Mouse (Mus musculus) splenic B cell, adult 2 months (primary cell): Measurements from ENCODE around the gene Zfp644.
A peak's percentile ranks its signal among the peaks of the same experiment; 100 is the strongest.

Experiments used
- DNase-seq: peaks from one replicate; pipeline ENCODE4 v3.0.0-alpha.2; 2011; ENCODE audit warnings: low read depth, low spot score
- H3K27me3 ChIP-seq: 2 replicates; pipeline ENCODE4 v1.6.1; 2012; ENCODE audit warnings: mild to moderate bottlenecking, low read length, moderate library complexity, mixed read lengths; ENCODE audit not compliant: control insufficient read depth, poor library complexity, insufficient read depth, severe bottlenecking
- H3K36me3 ChIP-seq: 2 replicates; pipeline ENCODE4 v1.6.1; 2012; ENCODE audit warnings: mild to moderate bottlenecking, low read length, moderate library complexity, mixed read lengths; ENCODE audit not compliant: control insufficient read depth, poor library complexity, insufficient read depth, severe bottlenecking

Gene Zfp644

DNA sequence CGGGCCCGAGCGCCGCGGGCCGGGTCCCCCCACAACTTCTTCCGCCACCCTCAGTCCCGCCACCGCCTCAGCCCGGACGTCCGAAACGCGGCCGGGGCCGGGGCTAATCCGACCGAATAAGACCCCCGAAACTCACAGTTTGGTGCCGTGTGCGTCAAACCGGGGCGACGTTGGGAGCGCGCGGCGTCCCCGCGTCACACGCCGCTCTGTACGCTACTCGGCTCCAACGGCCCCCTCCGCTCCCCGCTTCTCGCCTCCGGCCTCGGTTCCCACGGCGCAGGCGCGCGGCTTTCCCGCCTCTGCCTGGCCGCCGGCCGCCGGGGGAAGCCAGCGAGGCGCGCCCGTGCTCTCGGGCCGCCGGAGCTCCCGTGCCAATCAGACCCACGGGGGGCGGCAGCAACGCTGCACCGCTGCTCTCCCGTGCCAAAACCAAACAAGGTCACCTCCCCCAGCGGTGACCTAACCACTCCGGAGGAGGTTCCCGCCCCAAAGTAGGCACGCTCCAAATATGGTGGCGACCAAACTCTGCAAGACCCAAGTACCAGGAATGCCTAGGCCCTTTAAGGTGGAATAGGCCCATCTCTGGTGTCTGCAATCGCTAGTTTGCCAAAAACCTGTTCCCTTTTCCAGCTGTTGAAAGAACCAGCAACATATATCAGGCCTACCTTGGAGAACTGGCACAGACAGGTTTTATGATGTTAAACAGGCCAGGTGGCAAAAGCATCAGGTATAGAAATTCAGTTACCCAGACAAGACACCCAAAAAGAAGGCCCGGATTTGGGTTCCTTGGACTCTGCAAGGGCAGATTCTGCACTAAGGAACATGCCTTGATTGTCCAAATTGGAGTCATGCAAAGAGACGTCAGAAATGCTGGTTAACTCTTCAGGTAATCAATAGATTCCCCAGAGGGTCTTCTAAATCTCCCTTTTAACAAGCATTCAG, at the start of gene Zfp644:
Zfp644 (minus strand) TSS at position 892 of the 942 bp plus-strand sequence.
- DNase-seq, result peak; percentile 85
- H3K36me3 ChIP-seq, result 0 out of 2 replicates have a peak, but pooled peaks cover 2% of the 10 kb centered on the region
- no peaks in the 10 kb centered on the region for H3K27me3 ChIP-seq

DNA sequence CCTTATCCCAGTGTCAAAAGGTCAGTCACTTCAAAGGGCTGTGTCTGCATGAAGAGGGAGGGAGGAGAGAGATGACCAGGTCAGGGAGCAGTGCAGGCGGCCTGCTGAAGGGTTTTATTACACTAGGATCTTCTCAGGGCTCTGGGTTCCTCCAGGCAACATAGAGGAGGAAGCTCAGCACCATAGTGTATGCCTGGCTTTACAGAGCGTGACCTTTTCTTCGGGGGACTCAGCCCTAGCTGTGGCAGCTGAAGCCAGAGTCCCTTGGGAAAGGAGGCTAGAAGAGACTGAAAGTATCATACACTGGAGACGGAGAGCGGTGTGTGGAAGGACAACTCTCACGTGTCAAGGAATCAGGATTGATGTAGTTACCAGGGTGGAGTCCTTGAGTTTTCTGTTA, 42.6 kb upstream of the Zfp644 start:
- DNase-seq, result peak; percentile 3
- H3K27me3 ChIP-seq, result no peaks in the 10 kb centered on the region
- H3K36me3 ChIP-seq, result no peaks in the 10 kb centered on the region

- no peaks in the 10 kb centered on the region for H3K27me3 ChIP-seq
- DNase-seq, result no peak
- no peaks in the 10 kb centered on the region for H3K36me3 ChIP-seq
Measured at GRCm38 (mm10) chr5:106723487-106723886, 26.4 kb upstream of the Zfp644 start.

- Histone ChIP-seq H3K36me3 (no peaks in the 10 kb centered on the region), H3K27me3 (no peaks in the 10 kb centered on the region)
- no peak for DNase-seq
Measured at GRCm38 (mm10) chr5:106722771-106723170, 25.7 kb upstream of the Zfp644 start.

- Histone ChIP-seq H3K27me3 (no peaks in the 10 kb centered on the region), H3K36me3 (no peaks in the 10 kb centered on the region)
- no peak for DNase-seq
Measured at GRCm38 (mm10) chr5:106711870-106712277, 14.8 kb upstream of the Zfp644 start.

GRCm38 (mm10) chr5:106711220-106711726, 14.2 kb upstream of the Zfp644 start:
- DNase-seq, result no peak
- no peaks in the 10 kb centered on the region for H3K36me3 ChIP-seq
- no peaks in the 10 kb centered on the region for H3K27me3 ChIP-seq

DNA sequence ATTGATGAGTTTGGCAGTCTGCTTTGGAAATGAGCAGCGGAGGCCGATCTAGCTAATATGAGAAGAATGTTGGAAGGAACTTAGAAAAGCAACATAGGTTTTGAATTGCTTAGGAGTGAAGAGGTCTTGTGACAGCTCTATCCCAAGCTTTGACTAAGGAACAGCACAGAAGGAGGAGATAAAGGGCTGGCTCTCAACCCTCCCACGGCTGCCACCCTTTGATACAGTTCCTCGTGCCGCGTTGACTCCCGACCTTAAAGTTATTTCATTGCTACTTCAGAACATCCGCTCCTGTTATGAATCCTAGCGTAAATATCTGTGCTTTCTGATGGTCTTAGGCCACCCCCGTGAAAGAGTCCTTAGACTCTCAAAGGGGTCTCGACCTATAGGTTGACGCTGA, 13.5 kb upstream of the Zfp644 start:
- no peaks in the 10 kb centered on the region for H3K27me3 ChIP-seq
- no peak for DNase-seq
- no peaks in the 10 kb centered on the region for H3K36me3 ChIP-seq

GRCm38 (mm10) chr5:106710085-106710409, 13.0 kb upstream of the Zfp644 start:
- no peak for DNase-seq
- Histone ChIP-seq H3K27me3 (no peaks in the 10 kb centered on the region), H3K36me3 (no peaks in the 10 kb centered on the region)

DNA sequence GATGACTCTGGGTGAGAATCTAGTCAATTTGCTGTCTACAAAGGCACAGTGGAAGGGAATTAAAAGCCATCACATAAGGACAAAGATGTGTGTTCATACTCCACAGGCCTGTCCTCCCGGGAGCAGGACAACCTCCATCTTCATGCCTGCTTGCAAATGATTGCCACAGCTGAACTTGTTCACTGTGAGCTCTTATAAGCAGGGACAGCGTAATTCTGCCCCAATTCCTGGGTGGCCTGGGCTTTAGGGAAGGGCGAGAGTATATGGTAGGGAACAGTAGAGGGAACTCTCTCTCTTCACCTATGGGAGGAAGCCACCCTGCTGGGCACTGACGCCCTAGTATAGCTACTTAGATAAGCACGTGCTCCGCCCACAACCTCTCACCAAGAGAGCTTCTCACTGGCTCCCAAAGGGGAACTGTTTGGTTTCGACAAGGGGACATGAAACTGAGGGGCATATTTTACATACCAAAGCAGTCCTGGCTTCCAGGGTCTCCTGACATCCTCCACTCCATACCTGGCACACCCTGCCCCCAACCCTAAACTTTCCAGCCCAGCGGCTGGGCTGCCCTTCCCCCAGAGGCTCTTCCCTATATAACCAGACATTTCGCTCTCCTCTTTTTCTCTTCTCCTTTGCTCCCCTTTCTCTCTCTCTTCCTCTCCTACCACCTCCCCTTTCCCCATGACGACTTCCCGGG, 12.4 kb upstream of the Zfp644 start:
- peak; percentile 78 for DNase-seq
- Histone ChIP-seq H3K27me3 (no peaks in the 10 kb centered on the region), H3K36me3 (no peaks in the 10 kb centered on the region)

- no peaks in the 10 kb centered on the region for H3K36me3 ChIP-seq
- DNase-seq, result no peak
- no peaks in the 10 kb centered on the region for H3K27me3 ChIP-seq
Measured at GRCm38 (mm10) chr5:106706363-106706762, 9.3 kb upstream of the Zfp644 start.

DNA sequence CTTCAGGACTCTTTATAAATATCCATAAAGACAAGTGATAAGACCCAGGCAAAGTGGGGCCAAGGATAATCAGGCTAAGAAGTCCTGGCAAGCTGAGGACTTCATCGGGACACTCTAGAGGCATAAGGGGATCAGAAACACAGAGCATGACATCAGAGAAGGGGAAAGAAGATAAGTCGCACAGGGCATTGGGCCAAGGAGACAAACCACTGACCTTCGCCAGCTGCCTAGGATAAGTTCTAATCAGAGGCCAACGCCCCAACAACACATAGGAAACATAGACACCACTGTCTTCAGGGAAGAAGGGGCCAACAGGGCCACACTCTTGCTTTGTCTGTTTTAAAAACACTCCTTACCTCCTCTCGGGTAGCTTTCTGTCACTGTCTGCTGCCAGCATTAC, 8.1 kb upstream of the Zfp644 start:
- DNase-seq, result no peak
- no peaks in the 10 kb centered on the region for H3K27me3 ChIP-seq
- H3K36me3 ChIP-seq, result no peaks in the 10 kb centered on the region

DNA sequence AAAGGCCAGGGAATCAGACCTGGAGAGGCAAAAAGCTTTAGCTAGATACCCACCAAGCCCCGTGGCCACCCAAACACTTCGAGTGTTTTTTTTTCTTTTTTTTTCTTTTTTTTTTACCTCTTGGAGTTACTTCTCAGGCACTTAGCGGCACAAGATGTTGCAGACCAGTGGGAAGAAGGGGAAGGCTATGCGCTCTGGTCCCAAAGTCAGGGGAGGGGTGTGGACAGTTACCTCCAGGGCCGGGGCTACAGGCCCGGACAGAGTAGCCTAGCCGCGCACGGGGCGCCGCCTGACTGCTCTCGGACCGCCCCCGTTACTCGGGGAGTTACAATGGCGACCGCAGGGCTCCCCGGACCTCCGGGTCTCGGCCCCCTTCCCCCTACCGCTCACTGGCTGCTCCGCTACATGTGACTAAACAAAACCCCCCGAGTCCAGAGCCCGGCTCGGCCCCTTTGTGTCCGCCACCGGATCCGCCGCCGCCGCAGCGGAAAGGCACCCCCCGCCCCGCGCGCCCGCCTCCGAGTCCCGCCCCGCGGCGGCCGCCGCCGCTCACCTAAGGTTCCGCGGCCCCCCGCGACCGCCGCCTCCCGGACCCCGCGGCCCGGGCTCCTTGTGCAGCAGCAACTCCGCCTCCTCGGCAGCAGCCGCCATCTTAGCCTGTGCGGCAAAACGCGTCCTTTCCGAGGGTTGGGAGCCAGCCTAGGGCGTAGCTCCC, 1.2 kb downstream of the Zfp644 start:
- peak; percentile 62 for DNase-seq
- Histone ChIP-seq H3K36me3 (0 out of 2 replicates have a peak, but pooled peaks cover 2% of the 10 kb centered on the region), H3K27me3 (no peaks in the 10 kb centered on the region)

DNA sequence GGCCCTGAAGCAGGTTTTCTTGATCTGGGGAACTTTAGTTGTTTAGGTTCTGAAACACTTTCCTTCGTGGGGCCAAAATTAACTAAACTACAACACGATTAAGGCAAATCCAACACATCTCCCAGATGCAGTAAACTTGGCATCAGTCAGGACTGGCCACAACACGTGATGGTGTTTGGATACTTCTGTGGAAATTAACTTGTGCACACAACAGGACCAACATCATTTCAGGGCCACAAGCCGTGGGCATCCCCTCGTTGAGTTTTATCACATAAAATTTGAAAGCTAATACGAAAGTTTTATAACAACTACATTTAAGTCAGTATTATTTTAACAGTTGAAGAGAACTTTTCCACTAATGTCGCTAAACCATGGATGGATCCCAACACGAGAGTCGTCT, 1.9 kb downstream of the Zfp644 start:
- no peak for DNase-seq

GRCm38 (mm10) chr5:106694683-106695082, 2.4 kb downstream of the Zfp644 start:
- H3K36me3 ChIP-seq, result 0 out of 2 replicates have a peak, but pooled peaks cover 2% of the 10 kb centered on the region
- DNase-seq, result no peak

More for the DNA sequence above, 1.9 kb downstream of the Zfp644 start:
- H3K36me3 ChIP-seq, result 0 out of 2 replicates have a peak, but pooled peaks cover 2% of the 10 kb centered on the region
- no peaks in the 10 kb centered on the region for H3K27me3 ChIP-seq

More at GRCm38 (mm10) chr5:106694683-106695082, 2.4 kb downstream of the Zfp644 start:
- no peaks in the 10 kb centered on the region for H3K27me3 ChIP-seq
